Comparison of ENCODE assay signal across 8 mouse cellular contexts in genomic region chr7:45538163-45539041, GRCm38 (mm10). TPM values are rescaled to one million over a fixed set of nuclear protein-coding genes. Genes with fewer than 3 reads are reported as not detected.
DNase-seq lines count a peak whose midpoint lies in the region; ATAC-seq and TF ChIP-seq lines count a peak whose summit lies in the region.

No protein-coding gene starts in this region.

- intact Hi-C loops in left cerebral cortex, postnatal 14 days (cut with DNase I): no loop called here

- ATAC-seq in forebrain, postnatal 0 days: peak; percentile 91
- ATAC-seq in hindbrain, postnatal 0 days: peak; percentile 91

- H3K36me3 ChIP-seq in MEL (ENCODE audit: control insufficient read depth in 1 of 2, insufficient read depth in 2 of 2, low read length in 2 of 2) (no peaks in the 10 kb centered on the region), macrophage (ENCODE audit: inconsistent target) (no peaks in the 10 kb centered on the region)
- no peaks in the 10 kb centered on the region for H3K36me3 ChIP-seq in forebrain, postnatal 0 days (ENCODE audit: insufficient read depth)
- H3K36me3 ChIP-seq in hindbrain, postnatal 0 days (ENCODE audit: insufficient read depth, low read length): no peaks in the 10 kb centered on the region

- DNase-seq in MEL (ENCODE audit: low read depth, low spot score): no peak
- peak; percentile 76 to 84 for DNase-seq in cerebellum, adult 2 months
- peak; percentile 78 for DNase-seq in forebrain, postnatal 0 days
- DNase-seq in hindbrain, postnatal 0 days (ENCODE audit: low spot score): peak; percentile 87
- peak; percentile 71 to 73 for DNase-seq in left cerebral cortex, postnatal 14 days (ENCODE audit: low spot score in 2 of 2)
- peak; percentile 53 for DNase-seq in right cerebral cortex, postnatal 25 days
- DNase-seq in urinary bladder, adult 2 months (ENCODE audit: low spot score): no peak

- H3K4me3 ChIP-seq in MEL (ENCODE audit: control insufficient read depth in 1 of 2, insufficient read depth in 1 of 2, low read depth in 2 of 2, low read length in 2 of 2) (no peak overlapping the region), macrophage (ENCODE audit: inconsistent target) (peak overlapping the region; percentile 47)
- peak overlapping the region; percentile 75 for H3K4me3 ChIP-seq in cerebellum, adult 2 months (replicated peaks; ENCODE audit: insufficient read depth, low read depth, low read length)
- H3K4me3 ChIP-seq in forebrain, postnatal 0 days (ENCODE audit: low read depth, low read length): peak overlapping the region; percentile 63
- H3K4me3 ChIP-seq in hindbrain, postnatal 0 days (ENCODE audit: low read length): peak overlapping the region; percentile 45

- H3K9ac ChIP-seq in MEL (ENCODE audit: control insufficient read depth, low read depth, low read length, poor library complexity, severe bottlenecking): no peak overlapping the region
- H3K9ac ChIP-seq in forebrain, postnatal 0 days: peak overlapping the region; percentile 70
- peak overlapping the region; percentile 66 for H3K9ac ChIP-seq in hindbrain, postnatal 0 days (replicated peaks; ENCODE audit: low read length)

- H3K27ac ChIP-seq in MEL (ENCODE audit: control insufficient read depth, low read depth, low read length): no peak overlapping the region
- peak overlapping the region; percentile 8; the same call in 1 of the 2 replicates for H3K27ac ChIP-seq in cerebellum, adult 2 months (ENCODE audit: insufficient read depth, low read length)
- H3K27ac ChIP-seq in forebrain, postnatal 0 days (ENCODE audit: low read depth, low read length): peak overlapping the region; percentile 59
- H3K27ac ChIP-seq in hindbrain, postnatal 0 days: peak overlapping the region; percentile 61
- peak overlapping the region; percentile 42 for H3K27ac ChIP-seq in macrophage

- TF ChIP-seq RAD21 in MEL (IDR thresholded peaks at IDR 0.05; ENCODE audit: low read depth, low read length): no peak; the same call in none of the 2 replicates

- peak in 1 of 3 experiments; percentile 23; a peak in 1 of 6 replicates for TF ChIP-seq CTCF in MEL (IDR thresholded peaks at IDR 0.05 in 2 of 3, conservative IDR thresholded peaks at IDR 0.05 in 1 of 3; ENCODE audit: control insufficient read depth in 1 of 3, insufficient read depth in 1 of 3, low read depth in 2 of 3, low read length in 3 of 3, poor library complexity in 1 of 3, severe bottlenecking in 1 of 3)
- TF ChIP-seq CTCF in cerebellum, adult 2 months (IDR thresholded peaks at IDR 0.05; ENCODE audit: borderline replicate concordance, insufficient read depth, low read depth, low read length): no peak
- TF ChIP-seq CTCF in forebrain, postnatal 0 days (IDR thresholded peaks at IDR 0.05; ENCODE audit: low read depth): peak; percentile 62
- peak; percentile 62 for TF ChIP-seq CTCF in hindbrain, postnatal 0 days (IDR thresholded peaks at IDR 0.05; ENCODE audit: low read depth)

- no peak for TF ChIP-seq POLR2A in MEL (IDR thresholded peaks at IDR 0.05; ENCODE audit: control insufficient read depth in 1 of 2, insufficient read depth in 1 of 2, low read depth in 1 of 2, low read length in 2 of 2, poor library complexity in 1 of 2)
- peak; percentile 39; the same call in 1 of the 2 replicates for TF ChIP-seq POLR2A in cerebellum, adult 2 months (IDR thresholded peaks at IDR 0.05; ENCODE audit: borderline replicate concordance, insufficient read depth, low read length)

- no peak for TF ChIP-seq EP300 in MEL (IDR thresholded peaks at IDR 0.05; ENCODE audit: low read depth in 1 of 2, low read length in 2 of 2)

- H3K79me2 ChIP-seq in MEL (ENCODE audit: control insufficient read depth, insufficient read depth, low read length, poor library complexity) (no peaks in the 10 kb centered on the region), macrophage (ENCODE audit: inconsistent target) (no peaks in the 10 kb centered on the region)

- peak overlapping the region; percentile 88 for H3K4me2 ChIP-seq in forebrain, postnatal 0 days (ENCODE audit: low read depth)
- H3K4me2 ChIP-seq in hindbrain, postnatal 0 days (ENCODE audit: low read depth, low read length): peak overlapping the region; percentile 75

- H3K27me3 ChIP-seq in MEL (ENCODE audit: control insufficient read depth in 1 of 2, insufficient read depth in 2 of 2, low read length in 2 of 2): 0 out of 4 replicates have a peak, but pooled peaks cover 0 to 6% of the 10 kb centered on the region in 2 experiments
- H3K27me3 ChIP-seq in cerebellum, adult 2 months (ENCODE audit: control insufficient read depth, insufficient read depth, low read length): no peaks in the 10 kb centered on the region
- no peaks in the 10 kb centered on the region for H3K27me3 ChIP-seq in forebrain, postnatal 0 days (ENCODE audit: insufficient read depth, low read length)
- no peaks in the 10 kb centered on the region for H3K27me3 ChIP-seq in hindbrain, postnatal 0 days (ENCODE audit: insufficient read depth, low read length)

- no peaks in the 10 kb centered on the region for H3K4me1 ChIP-seq in MEL (ENCODE audit: control insufficient read depth in 1 of 2, insufficient read depth in 2 of 2, low read length in 2 of 2)
- H3K4me1 ChIP-seq in cerebellum, adult 2 months (ENCODE audit: control insufficient read depth, insufficient read depth, low read length): 0 out of 2 replicates have a peak, but pooled peaks cover 5% of the 10 kb centered on the region
- H3K4me1 ChIP-seq in forebrain, postnatal 0 days (ENCODE audit: insufficient read depth): peaks cover 6% of the 10 kb centered on the region
- H3K4me1 ChIP-seq in hindbrain, postnatal 0 days (ENCODE audit: insufficient read depth, low read length): peaks cover 5% of the 10 kb centered on the region; the same call in 1 of the 2 replicates

- no peaks in the 10 kb centered on the region for H3K9me3 ChIP-seq in MEL (replicated peaks; ENCODE audit: insufficient read depth, low read length)
- H3K9me3 ChIP-seq in forebrain, postnatal 0 days (ENCODE audit: low read length): no peaks in the 10 kb centered on the region
- H3K9me3 ChIP-seq in hindbrain, postnatal 0 days (ENCODE audit: low read length): no peaks in the 10 kb centered on the region

- under 1% methylated on average over 29 of the region's 29 CpGs for WGBS in cerebellum, adult 2 months
- WGBS in forebrain, postnatal 0 days: 1% methylated on average over 29 of the region's 29 CpGs
- 2% methylated on average over 28 of the region's 29 CpGs for WGBS in hindbrain, postnatal 0 days
- WGBS in macrophage (ENCODE audit: missing documents): 6% methylated on average over 27 of the region's 29 CpGs

RNA-seq across cellular contexts. Expression of gene Plekha4, which starts 12.3 kb away (rescaled TPM):
- 0.12 and 0.36 TPM in 2 replicates for total RNA-seq in MEL (2012; rRNA removed)
- polyA plus RNA-seq in MEL (2012; ENCODE audit: insufficient read depth in 1 of 2, insufficient read length in 2 of 2, low read depth in 1 of 2, low replicate concordance in 2 of 2, missing spikeins in 1 of 2) (under 1 TPM in 1 of 2 experiments, not detected in 1; 0.65 TPM), macrophage (2018) (0.04 to 1.5 TPM (median 0.68 TPM) in 3 replicates)
- polyA plus RNA-seq in cerebellum, adult 2 months (2012; rRNA removed): 1.2 and 1.3 TPM in 2 replicates
- total RNA-seq in forebrain, postnatal 0 days (2014; rRNA removed): 1.2 and 2.9 TPM in 2 replicates
- 1.2 and 1.8 TPM in 2 replicates for polyA plus RNA-seq in forebrain, postnatal 0 days (2015; fragmentation: Nextera tagmentation; extraction: Ambion mirVana)
- total RNA-seq in hindbrain, postnatal 0 days (2014; rRNA removed): 2.4 and 2.8 TPM in 2 replicates
- 2.1 and 2.2 TPM in 2 replicates for polyA plus RNA-seq in hindbrain, postnatal 0 days (2015; fragmentation: Nextera tagmentation; extraction: Ambion mirVana)
- total RNA-seq in left cerebral cortex, postnatal 14 days (2021): 1 to 10 TPM; 1.0 to 2.4 TPM
- 10 to 100 TPM in 4 of 26 experiments, 1 to 10 TPM in 22; 1.5 to 53.4 (median 6.1) TPM for total RNA-seq in macrophage (2018; cell fraction: chromatin; rRNA removed)
- total RNA-seq in macrophage (2018; cell fraction: cytosol; rRNA removed): 1 to 10 TPM in 4 of 26 experiments, under 1 TPM in 22; 0.28 to 1.7 (median 0.69) TPM
- total RNA-seq in macrophage (2018; cell fraction: nucleus; rRNA removed): 10 to 100 TPM in 3 of 26 experiments, 1 to 10 TPM in 23; 1.0 to 29.3 (median 5.1) TPM
- polyA plus RNA-seq in urinary bladder, adult 2 months (2012; rRNA removed): 11.7 and 14.3 TPM in 2 replicates

RNA-seq across cellular contexts. Expression of gene Ppp1r15a, which starts 12.3 kb away (rescaled TPM):
- total RNA-seq in MEL (2012; rRNA removed): 27.0 and 27.2 TPM in 2 replicates
- polyA plus RNA-seq in MEL (2012; ENCODE audit: insufficient read depth in 1 of 2, insufficient read length in 2 of 2, low read depth in 1 of 2, low replicate concordance in 2 of 2, missing spikeins in 1 of 2): 10 to 100 TPM in 1 of 2 experiments, not detected in 1; 78.0 TPM
- 26.7 and 28.5 TPM in 2 replicates for polyA plus RNA-seq in cerebellum, adult 2 months (2012; rRNA removed)
- 17.1 and 23.8 TPM in 2 replicates for total RNA-seq in forebrain, postnatal 0 days (2014; rRNA removed)
- polyA plus RNA-seq in forebrain, postnatal 0 days (2015; fragmentation: Nextera tagmentation; extraction: Ambion mirVana): 23.9 and 26.3 TPM in 2 replicates
- 19.2 and 19.8 TPM in 2 replicates for total RNA-seq in hindbrain, postnatal 0 days (2014; rRNA removed)
- 21.6 and 25.4 TPM in 2 replicates for polyA plus RNA-seq in hindbrain, postnatal 0 days (2015; fragmentation: Nextera tagmentation; extraction: Ambion mirVana)
- total RNA-seq in left cerebral cortex, postnatal 14 days (2021): 10 to 100 TPM; 24.2 to 33.3 TPM
- total RNA-seq in macrophage (2018; cell fraction: chromatin; rRNA removed): 1,000 to 10,000 TPM in 2 of 26 experiments, 100 to 1,000 TPM in 17, 10 to 100 TPM in 7; 25.4 to 2,234 (median 205) TPM
- 1,000 to 10,000 TPM in 8 of 26 experiments, 100 to 1,000 TPM in 12, 10 to 100 TPM in 6; 42.6 to 2,483 (median 506) TPM for total RNA-seq in macrophage (2018; cell fraction: cytosol; rRNA removed)
- total RNA-seq in macrophage (2018; cell fraction: nucleus; rRNA removed): 1,000 to 10,000 TPM in 8 of 26 experiments, 100 to 1,000 TPM in 14, 10 to 100 TPM in 4; 38.1 to 2,404 (median 797) TPM
- 21.4 to 32.3 TPM (median 27.6 TPM) in 3 replicates for polyA plus RNA-seq in macrophage (2018)
- 27.8 and 30.5 TPM in 2 replicates for polyA plus RNA-seq in urinary bladder, adult 2 months (2012; rRNA removed)

RNA-seq across cellular contexts. Expression of gene Hsd17b14, which starts 16.3 kb away (rescaled TPM):
- total RNA-seq in MEL (2012; rRNA removed): 1.8 and 2.0 TPM in 2 replicates
- polyA plus RNA-seq in MEL (2012; ENCODE audit: insufficient read depth in 1 of 2, insufficient read length in 2 of 2, low read depth in 1 of 2, low replicate concordance in 2 of 2, missing spikeins in 1 of 2): 1 to 10 TPM in 1 of 2 experiments, not detected in 1; 9.3 TPM
- polyA plus RNA-seq in cerebellum, adult 2 months (2012; rRNA removed): 1.3 and 1.9 TPM in 2 replicates
- total RNA-seq in forebrain, postnatal 0 days (2014; rRNA removed): not detected in 2 replicates
- polyA plus RNA-seq in forebrain, postnatal 0 days (2015; fragmentation: Nextera tagmentation; extraction: Ambion mirVana): 0.13 and 0.63 TPM in 2 replicates
- total RNA-seq in hindbrain, postnatal 0 days (2014; rRNA removed): 0.68 TPM in 1 of 2 replicates, not detected in the other
- polyA plus RNA-seq in hindbrain, postnatal 0 days (2015; fragmentation: Nextera tagmentation; extraction: Ambion mirVana): 0.54 and 0.89 TPM in 2 replicates
- not detected for total RNA-seq in left cerebral cortex, postnatal 14 days (2021)
- total RNA-seq in macrophage (2018; cell fraction: chromatin; rRNA removed): 10 to 100 TPM in 1 of 26 experiments, 1 to 10 TPM in 6, under 1 TPM in 2, not detected in 17; 0.69 to 13.0 (median 2.7) TPM
- total RNA-seq in macrophage (2018; cell fraction: cytosol; rRNA removed): 1 to 10 TPM; 1.4 to 7.1 (median 2.7) TPM
- total RNA-seq in macrophage (2018; cell fraction: nucleus; rRNA removed): 1 to 10 TPM in 10 of 26 experiments, under 1 TPM in 8, not detected in 8; 0.40 to 5.7 (median 1.1) TPM
- polyA plus RNA-seq in macrophage (2018): 0.78 to 5.8 TPM (median 1.3 TPM) in 3 replicates
- 23.3 and 24.5 TPM in 2 replicates for polyA plus RNA-seq in urinary bladder, adult 2 months (2012; rRNA removed)

RNA-seq across cellular contexts. Expression of gene Nucb1, which starts 28.2 kb away (rescaled TPM):
- total RNA-seq in MEL (2012; rRNA removed): 196 and 224 TPM in 2 replicates
- polyA plus RNA-seq in MEL (2012; ENCODE audit: insufficient read depth in 1 of 2, insufficient read length in 2 of 2, low read depth in 1 of 2, low replicate concordance in 2 of 2, missing spikeins in 1 of 2) (100 to 1,000 TPM in 1 of 2 experiments, 10 to 100 TPM in 1; 92.3 to 343 TPM), macrophage (2018) (298 to 734 TPM (median 400 TPM) in 3 replicates)
- 136 and 150 TPM in 2 replicates for polyA plus RNA-seq in cerebellum, adult 2 months (2012; rRNA removed)
- total RNA-seq in forebrain, postnatal 0 days (2014; rRNA removed): 76.8 and 107 TPM in 2 replicates
- polyA plus RNA-seq in forebrain, postnatal 0 days (2015; fragmentation: Nextera tagmentation; extraction: Ambion mirVana): 103 and 122 TPM in 2 replicates
- total RNA-seq in hindbrain, postnatal 0 days (2014; rRNA removed): 91.6 and 93.7 TPM in 2 replicates
- polyA plus RNA-seq in hindbrain, postnatal 0 days (2015; fragmentation: Nextera tagmentation; extraction: Ambion mirVana): 133 and 144 TPM in 2 replicates
- total RNA-seq in left cerebral cortex, postnatal 14 days (2021): 100 to 1,000 TPM; 109 to 110 TPM
- 100 to 1,000 TPM in 3 of 26 experiments, 10 to 100 TPM in 23; 16.4 to 115 (median 43.0) TPM for total RNA-seq in macrophage (2018; cell fraction: chromatin; rRNA removed)
- total RNA-seq in macrophage (2018; cell fraction: cytosol; rRNA removed): 100 to 1,000 TPM; 136 to 323 (median 210) TPM
- 100 to 1,000 TPM in 25 of 26 experiments, 10 to 100 TPM in 1; 73.2 to 334 (median 232) TPM for total RNA-seq in macrophage (2018; cell fraction: nucleus; rRNA removed)
- 225 and 264 TPM in 2 replicates for polyA plus RNA-seq in urinary bladder, adult 2 months (2012; rRNA removed)

RNA-seq across cellular contexts. Expression of gene Bcat2, which starts 31.6 kb away (rescaled TPM):
- total RNA-seq in MEL (2012; rRNA removed): 47.4 and 49.4 TPM in 2 replicates
- polyA plus RNA-seq in MEL (2012; ENCODE audit: insufficient read depth in 1 of 2, insufficient read length in 2 of 2, low read depth in 1 of 2, low replicate concordance in 2 of 2, missing spikeins in 1 of 2) (100 to 1,000 TPM in 1 of 2 experiments, not detected in 1; 140 TPM), macrophage (2018) (31.4 to 52.8 TPM (median 38.5 TPM) in 3 replicates)
- 21.1 and 24.2 TPM in 2 replicates for polyA plus RNA-seq in cerebellum, adult 2 months (2012; rRNA removed)
- total RNA-seq in forebrain, postnatal 0 days (2014; rRNA removed): 13.7 and 14.2 TPM in 2 replicates
- polyA plus RNA-seq in forebrain, postnatal 0 days (2015; fragmentation: Nextera tagmentation; extraction: Ambion mirVana): 17.7 and 20.2 TPM in 2 replicates
- 11.1 and 17.8 TPM in 2 replicates for total RNA-seq in hindbrain, postnatal 0 days (2014; rRNA removed)
- 19.0 and 19.6 TPM in 2 replicates for polyA plus RNA-seq in hindbrain, postnatal 0 days (2015; fragmentation: Nextera tagmentation; extraction: Ambion mirVana)
- 10 to 100 TPM; 22.6 to 25.2 TPM for total RNA-seq in left cerebral cortex, postnatal 14 days (2021)
- total RNA-seq in macrophage (2018; cell fraction: chromatin; rRNA removed): 10 to 100 TPM; 20.0 to 99.2 (median 54.1) TPM
- total RNA-seq in macrophage (2018; cell fraction: cytosol; rRNA removed): 10 to 100 TPM; 32.6 to 70.4 (median 51.1) TPM
- 10 to 100 TPM; 26.7 to 83.3 (median 51.8) TPM for total RNA-seq in macrophage (2018; cell fraction: nucleus; rRNA removed)
- polyA plus RNA-seq in urinary bladder, adult 2 months (2012; rRNA removed): 48.1 and 58.5 TPM in 2 replicates

Comparison
In these comparisons a context has a peak if more than half of its experiments do, and no peak if none do; other contexts are left out.
1. DNase-seq: peak in cerebellum, adult 2 months (2 of 2), forebrain, postnatal 0 days (single experiment), hindbrain, postnatal 0 days (single experiment), left cerebral cortex, postnatal 14 days (2 of 2) and right cerebral cortex, postnatal 25 days (single experiment); none in MEL (single experiment) and urinary bladder, adult 2 months (single experiment).
2. H3K4me3 ChIP-seq: peak in cerebellum, adult 2 months (single experiment), forebrain, postnatal 0 days (single experiment), hindbrain, postnatal 0 days (single experiment) and macrophage (single experiment); none in MEL (0 of 2).